ENCODE assay signal across 8 mouse cellular contexts in the genomic region with DNA sequence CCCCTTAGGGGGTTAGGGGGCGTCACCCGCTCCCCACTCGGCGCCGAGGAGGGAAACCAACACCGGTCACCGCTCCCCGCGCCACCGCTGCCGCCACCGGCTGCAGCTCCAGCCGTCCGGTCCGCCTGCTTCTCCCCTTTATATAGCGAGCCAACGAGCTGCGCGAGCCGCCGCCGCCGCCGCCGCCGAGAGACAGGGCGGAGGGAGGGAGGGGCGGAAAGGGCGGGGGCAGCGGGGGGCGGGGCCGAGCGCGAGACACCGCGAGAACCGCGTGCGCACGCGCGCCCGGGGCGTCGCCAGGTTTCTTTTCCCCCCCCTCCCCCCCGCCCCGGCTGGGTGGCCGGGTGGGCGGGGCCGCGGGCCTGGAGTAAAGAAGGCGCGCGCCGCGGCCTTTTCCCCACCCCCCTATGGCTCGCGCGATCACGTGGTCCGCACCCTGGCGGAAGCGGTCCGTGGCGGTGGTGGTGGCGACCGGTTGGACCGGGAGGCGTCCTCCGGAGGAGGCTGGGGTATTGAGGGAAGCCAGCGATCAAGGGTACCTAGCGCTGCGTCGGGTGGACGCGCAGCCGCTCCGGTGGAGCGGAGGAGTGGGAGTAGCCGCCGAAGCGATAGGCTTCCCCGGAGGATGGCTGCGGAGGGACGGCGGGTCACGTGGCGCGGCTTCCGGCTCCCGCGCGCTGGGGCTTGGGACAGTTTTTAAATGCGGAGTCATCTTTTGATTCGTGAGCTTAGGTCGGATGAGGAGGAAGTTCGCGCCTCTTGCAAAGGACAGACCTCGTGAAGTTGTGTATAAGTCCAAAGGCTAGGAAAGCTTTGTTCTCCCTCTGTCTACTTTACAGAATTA. TPM values are rescaled to one million over a fixed set of nuclear protein-coding genes. Genes with fewer than 3 reads are reported as not detected.
DNase-seq lines count a peak whose midpoint lies in the region; ATAC-seq and TF ChIP-seq lines count a peak whose summit lies in the region.

A gene (minus strand): TSS at position 641 of the 844 bp plus-strand sequence.

- H3K4me1 ChIP-seq in cortical plate, adult 2 months (ENCODE audit: control insufficient read depth, insufficient read depth, low read length): peaks cover 2% of the 10 kb centered on the region

- ATAC-seq in activated CD4-positive, CD25-positive, alpha-beta regulatory T cell, adult 4 months: peak; percentile 51
- peak; percentile 61 for ATAC-seq in megakaryocyte progenitor cell, adult 5-6 weeks (replicated peaks; ENCODE audit: poor library complexity)

- DNase-seq in gastrocnemius, postnatal 10 days: peak; percentile 96
- DNase-seq in induced T-regulatory cell, adult 2 months (ENCODE audit: low read depth): peak; percentile 98
- DNase-seq in left cerebral cortex, adult 9 months (ENCODE audit: low spot score in 2 of 2): peak; percentile 75 to 90
- DNase-seq in right cerebral cortex, postnatal 14 days: peak; percentile 90
- peak; percentile 93 to 96 for DNase-seq in urinary bladder, postnatal 36 days (ENCODE audit: low spot score in 2 of 2)

- peak; percentile 93 for TF ChIP-seq POLR2A in cortical plate, adult 2 months (IDR thresholded peaks at IDR 0.05; ENCODE audit: extremely low read depth, insufficient read depth, low read length)

- H3K4me3 ChIP-seq in cortical plate, adult 2 months (ENCODE audit: insufficient read depth, low read length): peak within 1 kb of the TSS; percentile 84

- no peak for TF ChIP-seq CTCF in cortical plate, adult 2 months (IDR thresholded peaks at IDR 0.05; ENCODE audit: extremely low read depth, insufficient read depth, low read length)

- H3K27ac ChIP-seq in cortical plate, adult 2 months (ENCODE audit: insufficient read depth, low read length): peak within 1 kb of the TSS; percentile 100

RNA-seq across cellular contexts. Expression of the gene that starts here (rescaled TPM):
- 10 to 100 TPM; 61.4 to 66.8 TPM for polyA plus RNA-seq in activated CD4-positive, CD25-positive, alpha-beta regulatory T cell, adult 4 months (2017; shearing (Covaris generic))
- 24.2 and 24.6 TPM in 2 replicates for polyA plus RNA-seq in cortical plate, adult 2 months (2012; rRNA removed)
- 10 to 100 TPM; 23.5 to 26.4 TPM for total RNA-seq in gastrocnemius, postnatal 10 days (2021)
- 31.1 and 34.5 TPM in 2 replicates for total RNA-seq in megakaryocyte progenitor cell, adult 5-6 weeks (2015)
- 31.7 and 35.5 TPM in 2 replicates for total RNA-seq in megakaryocyte progenitor cell, adult 5-6 weeks (2017)

Comparison
In these comparisons a context has a peak if more than half of its experiments do, and no peak if none do; other contexts are left out.
1. Peak in every context shown above with its lines: DNase-seq, ATAC-seq, H3K4me3 ChIP-seq and H3K27ac ChIP-seq.